Mouse (Mus musculus): ENCODE results near the gene Fam78b. TPM values are rescaled to one million over a fixed set of nuclear protein-coding genes. Genes with fewer than 3 reads are reported as not detected.

Fam78b gene
- 0.41 and 0.49 TPM in 2 replicates for polyA plus RNA-seq (2012; rRNA removed)

DNA sequence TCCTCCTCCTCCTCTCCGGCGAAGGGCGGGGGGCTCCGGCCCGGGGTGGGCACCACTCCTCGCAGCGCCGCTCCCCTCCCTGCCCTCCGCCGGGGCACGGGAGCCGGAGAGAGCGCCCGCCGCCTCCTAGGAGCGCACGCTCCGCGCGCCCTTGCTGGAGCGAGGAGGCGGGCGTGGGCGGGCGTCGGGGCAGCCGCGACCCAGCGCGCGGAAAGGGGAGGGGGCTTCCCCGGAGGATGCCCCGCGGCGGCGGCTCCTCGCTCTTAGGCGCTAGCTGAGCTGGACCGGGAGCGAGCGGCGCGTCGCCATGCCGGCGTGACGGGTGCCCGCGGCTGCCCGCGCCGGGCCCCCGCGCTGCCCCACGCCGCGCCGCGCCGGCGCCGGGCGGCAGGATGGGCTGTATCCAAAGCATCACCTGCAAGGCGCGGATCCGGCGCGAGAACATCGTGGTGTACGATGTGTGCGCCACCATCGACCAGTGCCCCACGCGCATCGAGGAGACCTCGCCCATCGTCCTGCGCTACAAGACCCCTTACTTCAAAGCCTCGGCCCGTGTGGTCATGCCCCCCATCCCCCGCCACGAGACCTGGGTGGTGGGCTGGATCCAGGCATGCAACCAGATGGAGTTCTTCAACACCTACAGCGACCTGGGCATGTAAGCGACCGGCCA, at the start of gene Fam78b:
Gene Fam78b, plus strand, starts transcription at position 244 of the 670 bp plus-strand sequence.
- WGBS = 2% methylated on average over 84 of the region's 85 CpGs
- DNase-seq (ENCODE audit: low read depth, low spot score) = no peak

DNA sequence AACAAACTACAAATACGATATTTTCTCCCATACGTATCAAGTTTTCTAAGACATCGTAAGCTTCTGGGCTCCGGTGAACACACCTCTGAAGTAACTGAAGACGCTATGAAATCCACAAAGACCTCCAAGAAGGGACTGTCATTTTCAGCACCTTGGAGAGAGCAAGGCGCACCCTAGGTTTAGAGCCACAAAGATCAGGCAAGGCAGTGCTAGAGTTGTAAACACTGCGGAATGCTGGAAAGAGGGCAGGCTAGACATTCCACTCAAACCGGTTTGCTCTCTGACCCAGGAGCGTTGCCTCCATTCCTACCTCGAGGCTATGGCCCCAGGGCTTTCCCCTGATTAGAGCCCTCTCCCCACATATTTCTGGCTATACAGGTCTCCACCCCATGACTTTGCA, 36.7 kb upstream of the Fam78b start:
- DNase-seq (ENCODE audit: low read depth, low spot score) = no peak
- 33% methylated on average over 10 of the region's 10 CpGs for WGBS

DNA sequence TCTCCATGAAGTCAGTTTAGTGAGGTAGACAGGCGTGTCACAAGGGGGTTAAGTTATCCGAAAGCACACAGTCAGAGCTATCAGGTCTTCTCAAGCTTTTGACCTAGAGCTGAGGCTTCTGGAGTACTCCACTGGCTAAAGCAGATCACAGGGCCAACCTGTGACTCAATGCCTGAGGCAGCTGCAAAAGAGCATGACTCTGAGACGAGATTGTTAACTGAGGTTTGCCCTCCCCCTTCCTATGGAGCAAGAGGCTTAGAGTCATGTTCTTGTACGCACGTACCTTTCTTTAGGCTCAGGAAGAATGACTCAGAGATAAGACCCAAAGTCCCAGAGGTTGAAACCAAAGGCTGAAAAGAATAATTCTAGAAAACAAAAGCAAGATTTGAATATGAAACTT, 32.9 kb upstream of the Fam78b start:
- DNase-seq (ENCODE audit: low read depth, low spot score) = no peak
- 68% methylated on average over 5 of the region's 5 CpGs for whole genome bisulfite sequencing

DNA sequence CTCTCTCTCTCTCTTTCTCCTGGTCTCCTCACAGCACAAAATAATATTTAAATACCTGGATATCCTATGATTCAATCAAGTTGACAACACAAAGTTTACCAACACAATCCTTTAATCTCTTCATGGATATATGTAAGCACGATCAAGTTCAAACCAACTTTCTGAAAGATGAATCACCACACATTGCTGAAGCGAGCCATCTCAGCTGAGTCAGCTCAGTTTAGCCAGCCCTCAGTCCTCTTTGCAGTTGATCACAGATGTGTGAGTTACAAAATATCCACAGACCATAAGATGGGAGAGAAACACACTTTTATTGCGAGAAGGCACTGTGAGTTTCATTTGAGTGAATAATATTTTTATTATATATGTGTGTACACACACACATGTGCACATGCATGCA, 27.5 kb upstream of the Fam78b start:
- WGBS = 85% methylated on average over 3 of the region's 3 CpGs
- no peak for DNase-seq (ENCODE audit: low read depth, low spot score)

DNA sequence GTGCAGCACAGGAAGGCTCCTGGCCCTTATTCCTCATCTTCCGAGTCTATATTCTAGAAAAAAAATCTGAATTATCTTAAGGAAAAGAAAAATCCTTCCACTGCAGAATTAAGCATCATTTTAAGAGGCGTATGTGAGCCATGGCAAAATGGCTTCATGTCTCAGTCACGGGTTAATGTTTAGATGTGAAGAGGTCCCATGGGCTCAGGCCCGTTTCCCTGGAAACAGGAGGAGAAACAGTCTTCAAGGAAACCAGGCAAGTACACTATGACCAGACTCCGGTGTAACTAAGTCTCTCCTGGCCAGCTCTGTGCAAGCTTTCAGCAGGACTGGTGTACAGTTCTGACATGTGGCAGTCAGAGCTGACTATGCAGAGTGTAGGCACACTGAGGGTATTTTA, 22.6 kb upstream of the Fam78b start:
- 70% methylated on average over 5 of the region's 5 CpGs for WGBS
- DNase-seq (ENCODE audit: low read depth, low spot score) = no peak

DNA sequence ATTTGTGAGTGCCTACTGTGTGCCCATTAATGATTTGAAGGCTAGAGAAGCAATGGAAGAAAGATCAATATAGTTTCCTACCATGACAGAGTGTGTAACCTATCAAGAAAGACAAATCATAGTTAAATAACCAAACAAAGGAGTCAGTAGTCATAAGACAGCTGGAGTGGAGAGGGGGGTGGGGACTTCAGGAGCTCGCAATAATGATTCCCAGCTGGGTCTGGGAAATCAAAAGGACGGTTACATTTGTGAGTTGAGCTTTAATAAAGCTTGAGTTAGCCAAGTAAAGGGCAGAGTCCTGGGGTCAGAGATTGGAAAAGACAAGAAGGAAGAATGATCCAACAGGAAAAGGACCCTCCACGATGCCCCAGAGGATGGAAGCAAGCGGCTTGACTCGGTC, 7.0 kb upstream of the Fam78b start:
- DNase-seq (ENCODE audit: low read depth, low spot score) = no peak
- WGBS = 77% methylated on average over 5 of the region's 5 CpGs

DNA sequence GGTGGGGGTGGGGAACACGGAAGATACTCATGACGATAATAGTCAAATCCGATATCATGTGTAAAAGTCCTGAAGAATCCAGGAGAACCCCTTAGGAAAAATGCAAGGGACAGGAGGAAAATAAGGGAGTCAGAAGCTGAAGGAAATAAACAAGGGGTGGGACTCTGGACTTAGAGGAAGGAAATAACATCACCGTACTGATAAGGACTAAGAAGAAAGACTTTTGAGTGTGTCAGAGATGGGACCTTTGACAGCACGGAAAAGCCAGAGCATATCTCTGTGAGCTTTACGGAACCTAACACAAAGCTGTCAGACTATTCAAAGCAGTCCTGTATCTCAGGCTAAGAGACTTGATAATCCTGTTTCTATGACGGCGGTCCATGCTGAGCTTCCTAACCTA, 5.0 kb upstream of the Fam78b start:
- WGBS = 86% methylated on average over 8 of the region's 8 CpGs
- DNase-seq (ENCODE audit: low read depth, low spot score) = no peak

DNA sequence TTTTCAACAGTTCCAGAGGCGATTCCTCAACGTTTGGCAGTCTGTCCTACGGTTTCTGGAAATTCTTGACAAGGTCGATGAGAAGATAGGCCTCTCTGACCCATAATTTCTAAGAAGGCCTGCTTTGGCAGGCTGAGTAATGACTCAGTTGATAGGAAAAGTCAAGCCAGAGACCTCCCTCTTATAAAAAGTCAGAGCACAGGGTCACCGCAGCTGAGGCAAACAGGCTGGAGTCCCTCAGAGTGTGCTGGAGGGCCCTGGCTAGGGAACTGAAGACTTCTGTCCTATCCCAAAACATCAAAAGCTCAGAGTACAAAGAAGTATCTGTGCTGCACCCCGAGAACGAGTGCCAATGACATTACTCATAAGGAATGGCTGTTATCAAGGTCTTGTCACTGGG, 4.4 kb upstream of the Fam78b start:
- DNase-seq (ENCODE audit: low read depth, low spot score) = no peak
- 70% methylated on average over 7 of the region's 7 CpGs for WGBS

DNA sequence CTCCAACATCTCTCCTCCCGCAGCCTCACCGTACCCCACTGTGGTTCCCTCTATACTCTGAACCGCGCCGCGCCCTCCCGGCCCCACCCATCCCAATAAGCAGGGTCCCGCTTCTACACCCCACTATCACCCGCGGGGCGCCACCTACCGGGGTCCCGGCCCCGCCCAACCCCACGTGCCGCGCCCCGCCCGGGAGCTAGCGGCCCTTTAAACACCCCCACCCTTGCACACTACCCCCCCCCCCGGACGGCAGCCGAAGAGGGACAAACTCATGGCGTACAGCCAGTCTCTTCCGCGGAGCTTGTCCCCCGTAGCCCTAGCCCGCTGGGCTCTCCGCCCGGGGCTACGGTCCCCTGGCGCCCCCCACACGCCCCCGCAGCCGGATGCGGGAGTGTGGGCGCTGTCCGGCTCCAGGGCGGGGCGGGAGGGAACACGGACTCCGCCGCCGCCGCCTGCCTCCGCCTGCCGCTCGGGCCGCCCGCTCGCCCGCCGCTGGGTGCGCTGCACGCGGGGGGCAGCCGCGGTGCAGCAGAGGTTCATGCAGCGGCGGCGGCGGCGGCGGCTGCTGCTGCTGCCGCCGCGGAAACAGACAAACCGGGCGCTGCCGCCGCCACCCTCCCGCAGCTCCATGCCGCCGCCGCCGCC, 566 bp upstream of the Fam78b start:
- 2% methylated on average over 54 of the region's 76 CpGs for WGBS
- DNase-seq (ENCODE audit: low read depth, low spot score) = no peak

DNA sequence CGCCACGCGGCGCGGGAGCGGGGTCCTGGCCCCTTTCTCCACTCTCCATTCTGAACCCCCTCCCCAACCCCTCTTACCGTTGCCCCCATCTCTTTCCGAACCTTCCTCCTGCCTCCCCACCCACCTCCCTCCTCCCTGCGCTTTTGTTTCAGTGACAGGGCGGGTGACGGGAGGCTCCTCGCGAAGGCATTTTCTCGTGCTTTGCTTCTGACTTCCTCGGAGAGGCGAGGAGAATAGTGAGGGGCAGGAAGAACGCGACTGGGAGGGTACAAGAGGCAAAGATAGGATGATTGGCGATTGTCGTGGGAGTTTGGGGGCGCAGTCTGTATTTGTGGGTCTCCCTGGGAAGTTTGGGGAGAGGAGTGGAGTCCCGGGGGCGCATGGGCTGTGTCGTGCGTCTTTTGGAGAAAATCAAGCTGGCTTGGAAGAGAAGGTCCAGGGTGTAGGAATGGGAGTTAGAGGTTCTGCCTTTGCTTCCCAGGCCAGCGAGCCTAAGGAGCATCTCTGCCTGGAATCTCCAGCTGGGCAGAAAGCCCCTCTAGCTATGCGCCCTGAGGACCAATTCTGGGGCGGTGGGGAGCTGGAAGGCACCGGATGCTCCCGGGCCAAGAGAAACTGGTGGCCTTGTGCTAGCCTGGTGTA, 748 bp downstream of the Fam78b start:
- WGBS = 3% methylated on average over 30 of the region's 30 CpGs
- no peak for DNase-seq (ENCODE audit: low read depth, low spot score)

DNA sequence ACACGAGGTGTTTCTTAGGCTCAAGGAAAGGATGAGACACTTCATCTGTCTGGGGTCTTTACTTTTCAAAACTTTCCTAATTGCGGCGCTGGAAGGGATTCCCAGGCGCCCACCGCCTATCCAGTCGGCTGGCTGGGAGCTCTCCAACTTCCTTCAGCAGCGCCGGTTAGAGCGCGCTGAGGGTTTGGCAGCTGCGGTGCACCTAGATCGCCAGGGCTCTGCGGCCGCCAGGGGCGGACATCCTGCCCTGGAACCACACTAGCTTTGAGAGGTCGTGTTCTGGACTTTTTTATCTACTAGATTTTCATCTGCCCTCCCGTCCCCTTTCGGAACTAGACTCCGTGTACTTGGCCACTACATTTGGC, 1.3 kb downstream of the Fam78b start:
- DNase-seq (ENCODE audit: low read depth, low spot score) = no peak

DNA sequence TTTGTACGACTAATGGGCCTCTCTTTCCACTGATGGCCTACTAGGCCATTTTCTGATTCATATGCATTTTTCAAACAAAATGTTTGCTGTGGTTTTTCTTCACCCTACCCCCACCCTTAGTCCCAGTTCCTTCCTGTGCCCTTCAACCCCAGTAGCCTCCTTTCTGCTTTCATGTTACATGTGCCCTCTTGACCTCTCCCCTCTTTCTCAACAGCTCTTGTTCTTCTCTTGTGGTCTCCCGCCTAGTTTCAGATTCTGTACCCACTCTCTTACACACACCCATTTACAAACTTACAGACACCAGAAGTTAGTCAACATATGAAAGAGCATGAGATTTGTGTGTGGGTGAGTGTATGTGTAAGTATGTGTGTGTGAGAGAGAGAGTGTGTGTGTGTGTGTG, 3.4 kb downstream of the Fam78b start:
- WGBS = 49% methylated on average over 2 of the region's 2 CpGs
- no peak for DNase-seq (ENCODE audit: low read depth, low spot score)

More for the DNA sequence above, 1.3 kb downstream of the Fam78b start:
- WGBS = 2% methylated on average over 19 of the region's 19 CpGs

DNA sequence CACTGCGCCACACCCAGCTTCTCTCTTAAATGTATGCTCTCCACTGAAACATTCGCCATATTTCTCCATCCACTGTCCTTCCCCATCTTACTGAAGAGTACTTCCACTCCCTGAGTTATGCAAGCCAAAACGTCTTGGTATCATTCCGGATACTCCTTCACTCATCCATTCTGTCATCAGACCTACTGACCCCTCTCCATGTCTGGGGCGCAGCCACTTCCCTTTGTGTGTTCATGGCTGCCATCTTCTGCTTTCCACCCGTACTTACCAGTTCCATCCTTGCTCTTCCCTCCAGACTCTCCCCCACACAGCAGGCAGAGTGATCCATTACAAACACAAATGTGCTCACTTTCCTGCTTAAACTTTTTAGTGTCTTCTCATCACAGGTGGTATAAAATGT, 6.1 kb downstream of the Fam78b start:
- no peak for DNase-seq (ENCODE audit: low read depth, low spot score)
- WGBS = 75% methylated on average over 6 of the region's 6 CpGs

DNA sequence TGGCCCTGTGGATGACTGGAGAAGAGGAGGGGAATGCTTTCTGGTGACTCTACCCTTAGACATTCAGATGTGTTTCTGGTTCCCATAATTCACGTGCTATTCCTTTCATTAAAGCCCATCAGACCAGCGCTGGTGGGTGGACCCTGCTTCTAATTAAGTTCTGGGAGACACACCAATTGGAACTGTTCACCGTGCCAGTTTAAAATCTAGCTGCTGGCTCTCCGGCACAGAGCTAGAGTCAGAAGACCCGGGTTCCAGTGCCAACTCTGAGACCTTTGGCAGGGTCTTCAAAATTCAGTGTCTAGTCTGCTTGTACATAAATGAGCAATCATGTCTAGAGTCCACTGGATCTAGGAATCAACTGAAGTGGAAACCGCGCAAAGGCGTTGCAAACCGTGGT, 9.0 kb downstream of the Fam78b start:
- 89% methylated on average over 9 of the region's 9 CpGs for WGBS

DNA sequence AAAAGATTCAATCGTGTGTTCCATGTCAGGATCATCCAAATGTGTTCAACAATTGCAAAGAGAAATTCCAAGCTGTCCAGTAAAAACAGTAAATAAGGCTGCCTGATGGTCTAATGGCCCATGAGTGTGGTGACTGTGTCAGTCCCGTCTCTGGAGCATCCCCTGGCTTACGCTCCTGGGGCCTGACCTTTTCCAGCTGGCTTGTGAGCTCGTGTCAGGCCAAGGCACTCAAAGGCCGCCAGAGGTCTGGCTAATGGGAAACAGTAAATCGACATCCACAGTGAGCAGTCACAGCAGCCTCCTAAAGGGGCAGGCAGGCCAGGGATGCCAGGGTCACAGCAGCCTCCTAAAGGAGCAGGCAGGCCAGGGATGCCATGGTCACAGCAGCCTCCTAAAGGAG, 10.1 kb downstream of the Fam78b start:
- 35% methylated on average over 6 of the region's 6 CpGs for WGBS
- no peak for DNase-seq (ENCODE audit: low read depth, low spot score)

More for the DNA sequence above, 9.0 kb downstream of the Fam78b start:
- DNase-seq (ENCODE audit: low read depth, low spot score) = no peak

DNA sequence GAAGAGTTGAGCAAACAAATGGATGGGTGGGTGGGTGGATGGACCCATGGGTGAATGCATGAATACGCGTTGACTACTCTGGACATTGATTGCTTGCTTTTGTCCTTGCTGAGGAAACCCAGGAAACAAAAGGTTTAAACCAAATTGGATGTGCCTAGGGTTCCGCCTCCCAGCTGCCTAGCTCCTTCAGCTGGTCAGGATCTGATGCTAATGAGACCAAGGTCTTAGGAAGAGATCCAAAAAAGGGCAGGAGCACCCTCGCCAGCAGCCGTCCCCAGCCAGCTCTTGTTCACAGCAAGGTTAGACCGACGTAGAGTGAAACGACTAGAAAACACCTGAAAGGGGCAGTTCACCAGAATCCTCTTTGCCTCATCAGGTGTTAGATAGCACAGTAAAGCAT, 11.4 kb downstream of the Fam78b start:
- no peak for DNase-seq (ENCODE audit: low read depth, low spot score)
- 86% methylated on average over 8 of the region's 8 CpGs for WGBS

DNA sequence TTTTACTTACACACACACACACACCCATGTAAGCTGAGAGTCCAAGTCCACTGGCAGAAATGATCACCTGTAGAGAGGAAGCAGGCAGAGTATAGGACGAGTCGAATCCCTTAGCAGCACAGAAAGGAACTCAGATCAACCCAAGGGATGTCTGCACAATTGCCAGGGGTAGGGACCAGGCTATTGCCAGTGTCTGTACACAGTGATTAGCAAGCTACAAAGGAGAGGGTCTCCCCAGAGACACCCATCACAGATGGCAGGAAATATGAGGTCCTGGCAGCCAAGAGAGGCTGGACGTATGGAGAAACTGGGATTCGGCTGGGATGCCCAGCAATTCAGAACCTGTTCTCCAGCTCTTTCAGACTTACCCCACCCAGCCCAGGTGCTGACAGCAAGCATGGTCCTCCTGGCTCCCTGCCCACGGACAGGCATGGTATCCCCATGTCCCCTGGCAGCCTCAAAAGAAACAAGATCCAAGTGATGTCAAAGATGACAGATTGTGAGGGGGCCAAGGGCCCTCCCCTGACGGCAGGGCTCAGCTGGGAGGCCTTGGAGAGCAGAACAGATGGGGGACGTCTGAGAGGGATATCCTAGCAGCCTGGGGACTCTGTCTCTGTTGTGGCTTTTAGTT, 12.1 kb downstream of the Fam78b start:
- 49% methylated on average over 7 of the region's 7 CpGs for WGBS

DNA sequence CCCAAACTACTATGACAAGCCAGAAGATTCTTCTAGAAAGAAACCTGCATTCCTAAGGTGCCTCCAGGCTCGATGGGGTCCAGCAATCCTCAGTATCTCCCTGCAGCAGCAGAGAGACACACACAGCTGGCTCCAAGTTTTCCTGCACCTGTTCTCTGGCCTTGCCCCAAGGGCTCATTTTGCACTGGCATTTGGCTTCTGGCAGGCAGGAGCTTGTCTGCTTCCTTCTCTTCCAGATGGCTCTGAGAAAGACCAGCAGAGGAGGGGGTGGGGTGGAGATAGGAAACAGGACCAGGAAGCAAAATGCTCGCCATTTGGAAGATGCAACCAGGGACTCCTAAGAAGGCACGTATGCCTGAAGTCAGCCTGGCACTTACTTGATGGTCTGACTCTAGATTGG, 15.1 kb downstream of the Fam78b start:
- DNase-seq (ENCODE audit: low read depth, low spot score) = no peak
- WGBS = 44% methylated on average over 3 of the region's 3 CpGs

More for the DNA sequence above, 12.1 kb downstream of the Fam78b start:
- DNase-seq (ENCODE audit: low read depth, low spot score) = no peak

DNA sequence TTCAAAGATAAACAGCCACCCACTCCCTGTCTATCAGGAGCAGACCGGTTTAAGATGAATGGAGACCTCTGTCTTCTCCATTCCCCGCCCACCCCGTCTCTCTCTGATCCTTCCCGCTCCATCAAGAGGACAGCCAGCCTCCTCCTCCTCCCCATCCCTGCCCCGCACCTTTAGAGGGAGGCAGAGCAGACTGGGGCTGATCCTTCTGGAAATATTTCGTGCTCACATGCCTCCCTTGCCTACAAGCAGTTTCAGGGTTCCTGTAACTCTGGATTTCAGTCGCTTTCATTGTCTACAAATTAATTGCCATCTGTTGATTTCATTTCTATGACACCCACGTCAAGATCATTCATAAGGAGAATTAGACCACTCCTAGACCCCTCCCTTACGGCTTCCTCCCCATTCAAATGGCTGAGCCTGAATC, 20.8 kb downstream of the Fam78b start:
- whole genome bisulfite sequencing = 41% methylated on average over 9 of the region's 9 CpGs
- DNase-seq (ENCODE audit: low read depth, low spot score) = no peak

DNA sequence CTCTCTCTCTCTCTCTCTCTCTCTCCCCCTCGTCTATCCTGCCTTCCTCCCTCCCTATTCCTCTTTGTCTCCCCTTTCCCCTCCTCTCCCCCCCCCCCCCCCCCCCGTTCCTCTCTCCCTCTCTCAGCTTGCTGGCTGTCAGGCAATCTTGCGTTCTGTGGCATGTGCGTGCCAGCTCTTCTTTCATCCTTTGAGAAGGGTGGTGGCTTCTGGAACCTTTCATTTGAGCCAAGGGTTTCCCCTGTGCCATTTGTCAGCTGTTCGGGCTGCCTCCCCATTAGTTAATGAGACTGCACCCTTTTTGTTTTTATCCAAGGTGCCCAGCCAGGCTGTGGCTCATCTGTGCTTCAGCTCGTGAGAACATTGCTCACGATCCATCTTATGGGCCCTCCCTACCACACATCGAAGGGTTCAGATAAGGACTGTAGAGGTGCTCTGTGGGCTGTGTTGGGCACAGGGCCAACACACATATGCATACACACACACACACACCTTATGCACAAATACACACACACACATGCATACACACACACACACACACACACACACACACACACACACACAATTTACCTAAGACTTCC, 21.4 kb downstream of the Fam78b start:
- 61% methylated on average over 8 of the region's 8 CpGs for WGBS
- no peak for DNase-seq (ENCODE audit: low read depth, low spot score)
